Mouse (Mus musculus) liver, embryonic 11.5 days (tissue): Measurements from ENCODE around the gene Tle6. TPM values are rescaled to one million over a fixed set of nuclear protein-coding genes. Genes with fewer than 3 reads are reported as not detected.

Experiments used
- ATAC-seq: fragments of 200-750 bp; cut with Nextera tagmentation; replicated peaks from 2 replicates; pipeline ENCODE4 v1.8.0; 2017; ENCODE audit warnings: moderate number of reproducible peaks, mild to moderate bottlenecking, moderate TSS enrichment, moderate library complexity; ENCODE audit not compliant: low FRiP score
- DNase-seq: peaks from one replicate; pipeline ENCODE4 v3.0.0-alpha.2; 2017; ENCODE audit warnings: low spot score
- H3K27ac ChIP-seq: fragments of 300-500 bp; sonication (generic); 2 replicates; pipeline ENCODE4 v1.5.1; 2014; ENCODE audit warnings: mild to moderate bottlenecking, low read depth, low read length, control low read depth
- H3K27me3 ChIP-seq: fragments of 300-500 bp; sonication (generic); replicated peaks from 2 replicates; pipeline ENCODE4 v1.6.1; 2014; ENCODE audit warnings: low read length, mixed read lengths; ENCODE audit not compliant: control insufficient read depth, insufficient read depth
- H3K36me3 ChIP-seq: fragments of 300-500 bp; sonication (generic); 2 replicates; pipeline ENCODE4 v1.6.1; 2014; ENCODE audit warnings: mild to moderate bottlenecking, low read length, moderate library complexity, mixed read lengths; ENCODE audit not compliant: control insufficient read depth, insufficient read depth
- H3K4me1 ChIP-seq: fragments of 300-500 bp; sonication (generic); replicated peaks from 2 replicates; pipeline ENCODE4 v1.6.1; 2014; ENCODE audit warnings: low read length, mixed read lengths; ENCODE audit not compliant: control insufficient read depth, insufficient read depth
- H3K4me2 ChIP-seq: fragments of 300-500 bp; sonication (generic); 2 replicates; pipeline ENCODE4 v1.6.1; 2014; ENCODE audit warnings: mild to moderate bottlenecking, control low read depth, moderate library complexity
- H3K4me3 ChIP-seq: fragments of 300-500 bp; sonication (generic); 2 replicates; pipeline ENCODE4 v1.5.1; 2014; ENCODE audit warnings: low read depth, low read length, control low read depth
- H3K9ac ChIP-seq: fragments of 300-500 bp; sonication (generic); 2 replicates; pipeline ENCODE4 v1.6.1; 2014; ENCODE audit warnings: low read depth, low read length, control low read depth
- H3K9me3 ChIP-seq: fragments of 300-500 bp; sonication (generic); 2 replicates; pipeline ENCODE4 v1.6.1; 2016; ENCODE audit warnings: low read length, inconsistent platforms, mixed read lengths; ENCODE audit not compliant: control insufficient read depth
- WGBS: fragments of 180-500 bp; shearing (Covaris S2); extraction: QIAGEN DNeasy Blood & Tissue Kit; methylation state at CpG from one replicate; pipeline ENCODE4 v1.1.7; 2014; 5-methylcytosine and 5-hydroxymethylcytosine counted together
- polyA plus RNA-seq: library from polyadenylated mRNA; unstranded; fragments of >200 nt; fragmentation: Nextera tagmentation; extraction: Ambion mirVana; gene quantifications from 2 replicates; pipeline ENCODE4 v1.2.1, GENCODE M21; 2014

Gene Tle6
- polyA plus RNA-seq, 1 experiment from 2014 or later, result 16.7 TPM

DNA sequence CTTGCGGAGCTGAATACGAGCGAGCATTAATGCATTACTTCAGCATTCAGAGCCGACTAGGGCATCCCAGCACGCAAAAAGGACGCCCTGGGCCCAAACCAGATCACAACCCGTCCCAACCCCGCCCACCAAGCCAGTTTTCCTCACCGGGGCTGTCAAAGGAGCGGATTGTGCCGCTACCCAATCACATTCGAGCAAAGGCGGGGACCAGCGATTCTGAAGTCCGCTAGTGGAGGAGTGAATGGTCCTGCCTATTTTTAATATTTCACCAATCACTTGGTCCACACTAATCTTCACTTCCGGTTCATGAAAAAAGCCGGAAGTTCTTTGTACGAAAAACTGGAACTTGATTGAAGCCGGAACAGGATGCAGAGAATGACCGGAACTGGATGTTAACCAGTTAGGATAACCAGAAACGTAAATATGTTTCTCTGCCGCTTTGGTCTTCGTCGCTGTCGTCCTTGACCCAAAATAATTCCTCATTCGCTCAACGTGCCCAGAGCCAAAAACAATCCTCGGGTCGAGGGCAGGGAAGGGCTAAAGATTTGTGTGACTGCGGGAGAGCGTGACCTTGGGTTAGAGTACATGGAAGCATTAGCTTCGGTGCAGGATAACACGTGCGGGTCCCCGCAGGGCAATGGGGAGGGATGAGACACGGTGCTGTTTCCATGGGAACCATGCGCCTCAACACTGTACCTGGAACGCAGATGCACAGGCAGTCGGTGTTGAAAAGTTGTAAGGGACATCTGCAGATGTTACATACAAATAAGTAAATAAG is 5.3 kb upstream of the Tle6 start, which contains the start of gene BC025920:
TSS of gene BC025920 (plus strand) at position 297 of the 778 bp plus-strand sequence.
- H3K4me1 ChIP-seq, result peaks cover 15% of the 10 kb centered on the region
- peak within 1 kb of the TSS; percentile 79 for H3K4me2 ChIP-seq
- H3K27ac ChIP-seq, result peak within 1 kb of the TSS; percentile 90
- no peaks in the 10 kb centered on the region; the same call in 1 of the 2 replicates for H3K36me3 ChIP-seq
- peak; percentile 87 for ATAC-seq
- H3K9ac ChIP-seq, result peak within 1 kb of the TSS; percentile 57
- no peaks in the 10 kb centered on the region for H3K27me3 ChIP-seq
- peak; percentile 88 for DNase-seq
- no peaks in the 10 kb centered on the region for H3K9me3 ChIP-seq
- H3K4me3 ChIP-seq, result peak within 1 kb of the TSS; percentile 55
- 1% methylated on average over 39 of the region's 39 CpGs for WGBS

DNA sequence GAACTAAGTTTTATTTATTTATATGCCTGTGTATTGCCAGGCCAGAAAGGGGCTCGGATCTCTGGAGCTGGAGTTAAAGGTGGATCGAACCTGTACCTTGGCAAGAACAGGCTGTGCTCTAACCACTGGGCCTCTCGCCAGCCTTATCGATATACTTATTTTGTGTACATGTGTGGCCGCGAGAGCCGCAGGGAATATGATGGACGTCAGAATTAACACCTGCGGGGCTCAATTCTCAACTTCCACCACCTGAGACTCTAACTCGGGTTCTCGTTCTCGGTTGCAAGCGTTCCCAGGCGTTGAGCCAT is 4.7 kb upstream of the Tle6 start:
- Histone ChIP-seq H3K4me2 (peak overlapping the region; percentile 79), H3K9me3 (no peaks in the 10 kb centered on the region), H3K4me3 (peak overlapping the region; percentile 46), H3K4me1 (peaks cover 18% of the 10 kb centered on the region), H3K9ac (peak overlapping the region; percentile 56), H3K27me3 (no peaks in the 10 kb centered on the region), H3K27ac (peak overlapping the region; percentile 90), H3K36me3 (no peaks in the 10 kb centered on the region; the same call in 1 of the 2 replicates)
- ATAC-seq (0 out of 2 replicates have a peak, but pooled peaks have one; percentile 5), DNase-seq (no peak)
- WGBS, result 5% methylated on average over 14 of the region's 14 CpGs

DNA sequence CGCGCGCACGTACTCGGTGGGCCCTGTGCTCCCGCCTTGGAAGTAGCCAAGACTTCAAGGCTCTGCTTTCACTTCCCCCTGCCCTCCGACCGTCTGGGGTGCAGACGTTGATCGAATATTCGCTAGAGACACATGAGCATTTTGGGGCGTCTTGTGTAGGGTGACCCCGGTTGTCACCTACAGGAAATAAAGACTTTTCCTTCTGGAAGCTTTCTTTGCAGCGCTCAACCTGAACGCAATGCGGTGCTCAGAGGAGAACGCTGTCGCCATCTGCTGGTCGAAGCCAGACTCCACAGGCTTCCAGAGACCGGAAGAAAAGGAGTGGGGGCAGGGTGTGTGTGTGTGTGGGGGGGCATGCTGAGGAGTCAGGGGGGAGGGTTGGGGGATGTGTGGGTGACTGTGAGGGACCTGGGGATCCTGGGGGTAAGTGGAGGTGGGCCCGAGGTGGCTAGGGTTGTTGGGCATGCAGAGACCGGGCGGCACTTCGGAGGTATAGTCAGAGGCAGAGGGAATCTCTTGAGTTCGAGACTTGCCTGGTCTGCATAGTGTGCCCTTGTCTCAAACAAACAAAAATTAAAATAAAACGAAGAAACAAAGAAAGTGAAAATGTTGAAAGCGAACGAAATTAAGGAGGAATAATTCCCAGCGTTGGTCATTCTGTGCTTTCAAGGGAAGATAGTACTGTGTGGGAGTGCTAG is 4.2 kb upstream of the Tle6 start:
- DNase-seq (peak; percentile 80), ATAC-seq (peak; percentile 42)
- peaks cover 23% of the 10 kb centered on the region for H3K4me1 ChIP-seq
- H3K27me3 ChIP-seq, result no peaks in the 10 kb centered on the region
- no peaks in the 10 kb centered on the region; the same call in 1 of the 2 replicates for H3K36me3 ChIP-seq
- peak overlapping the region; percentile 56 for H3K9ac ChIP-seq
- WGBS, result 15% methylated on average over 29 of the region's 29 CpGs
- peak overlapping the region; percentile 90 for H3K27ac ChIP-seq
- H3K4me3 ChIP-seq, result peak overlapping the region; percentile 46
- H3K9me3 ChIP-seq, result no peaks in the 10 kb centered on the region
- peak overlapping the region; percentile 79 for H3K4me2 ChIP-seq

DNA sequence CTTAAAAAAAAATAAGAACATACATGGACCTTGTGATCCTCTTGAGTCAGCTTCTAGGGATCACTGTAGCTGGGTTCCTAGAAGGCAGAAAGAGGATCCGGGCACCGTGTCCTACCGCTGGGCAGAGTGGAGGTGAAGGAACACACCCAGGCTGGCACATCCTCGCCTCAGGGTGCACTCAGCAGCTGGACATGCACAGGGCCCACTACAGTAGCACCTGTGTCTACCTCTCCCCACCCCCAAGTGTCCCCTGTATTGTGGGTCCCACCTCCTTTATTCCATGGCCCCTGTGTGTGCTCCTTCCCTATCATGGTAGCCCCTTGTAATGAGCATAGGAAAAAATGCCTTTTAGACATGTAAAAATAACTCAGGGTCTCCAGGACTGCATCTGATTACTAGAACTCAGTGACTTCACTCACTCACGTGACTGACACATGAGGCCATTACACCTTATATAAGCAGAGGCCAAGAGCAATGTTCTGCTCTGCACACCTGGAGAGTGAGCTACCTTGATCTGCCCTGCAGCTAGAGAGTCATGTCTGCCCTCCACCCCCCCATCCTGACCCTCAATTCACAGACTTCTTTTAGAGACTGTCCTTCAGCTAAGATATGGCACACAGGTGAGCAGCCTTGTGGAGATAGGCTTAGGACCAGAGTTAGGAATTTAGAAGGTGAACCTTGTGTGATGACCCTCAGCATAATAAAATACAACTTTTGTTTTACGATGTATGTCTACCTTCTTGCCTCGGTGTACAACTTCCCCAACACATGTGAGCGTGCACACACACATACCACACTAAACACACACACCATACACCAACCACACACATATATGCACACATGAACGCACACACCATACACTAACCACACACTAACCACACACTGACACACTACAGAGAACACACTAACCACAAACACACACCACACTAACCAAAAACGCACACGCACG is 3.4 kb upstream of the Tle6 start:
- peak overlapping the region; percentile 46; the same call in 1 of the 2 replicates for H3K4me3 ChIP-seq
- H3K36me3 ChIP-seq, result no peaks in the 10 kb centered on the region; the same call in 1 of the 2 replicates
- DNase-seq (no peak), ATAC-seq (no peak)
- H3K27me3 ChIP-seq, result no peaks in the 10 kb centered on the region
- no peak overlapping the region; the same call in 1 of the 2 replicates for H3K27ac ChIP-seq
- H3K4me1 ChIP-seq, result peaks cover 26% of the 10 kb centered on the region
- H3K4me2 ChIP-seq, result peak overlapping the region; percentile 79
- no peaks in the 10 kb centered on the region for H3K9me3 ChIP-seq
- WGBS, result 70% methylated on average over 12 of the region's 12 CpGs
- 0 out of 2 replicates have a peak overlapping the region, but pooled peaks have one; percentile 42 for H3K9ac ChIP-seq

DNA sequence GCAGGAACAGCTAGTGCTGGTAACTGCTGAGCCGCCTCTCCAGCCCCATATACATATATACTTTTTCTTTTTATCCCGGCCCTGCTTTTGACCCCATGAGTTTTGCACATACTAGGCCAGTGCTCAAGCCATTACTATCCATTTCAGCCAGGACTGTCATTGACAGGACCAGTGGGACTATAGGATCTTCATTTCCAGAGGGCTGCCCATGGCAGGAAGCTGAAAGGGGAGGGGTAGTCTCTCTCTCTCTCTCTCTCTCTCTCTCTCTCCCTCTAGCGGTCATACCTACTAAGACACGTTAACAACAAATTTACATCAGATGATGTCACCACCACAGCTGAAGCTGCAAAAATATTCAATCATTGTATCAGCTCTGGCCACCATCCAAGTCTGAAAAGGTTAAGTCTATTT is 1.9 kb upstream of the Tle6 start:
- peaks cover 32% of the 10 kb centered on the region for H3K4me1 ChIP-seq
- no peak overlapping the region for H3K4me2 ChIP-seq
- no peaks in the 10 kb centered on the region for H3K36me3 ChIP-seq
- H3K4me3 ChIP-seq, result no peak overlapping the region
- 0 out of 2 replicates have a peak, but pooled peaks cover 6% of the 10 kb centered on the region for H3K27me3 ChIP-seq
- DNase-seq (peak; percentile 59), ATAC-seq (no peak)
- H3K27ac ChIP-seq, result no peak overlapping the region
- H3K9ac ChIP-seq, result no peak overlapping the region
- H3K9me3 ChIP-seq, result no peaks in the 10 kb centered on the region
- WGBS, result 24% methylated on average over 4 of the region's 4 CpGs

DNA sequence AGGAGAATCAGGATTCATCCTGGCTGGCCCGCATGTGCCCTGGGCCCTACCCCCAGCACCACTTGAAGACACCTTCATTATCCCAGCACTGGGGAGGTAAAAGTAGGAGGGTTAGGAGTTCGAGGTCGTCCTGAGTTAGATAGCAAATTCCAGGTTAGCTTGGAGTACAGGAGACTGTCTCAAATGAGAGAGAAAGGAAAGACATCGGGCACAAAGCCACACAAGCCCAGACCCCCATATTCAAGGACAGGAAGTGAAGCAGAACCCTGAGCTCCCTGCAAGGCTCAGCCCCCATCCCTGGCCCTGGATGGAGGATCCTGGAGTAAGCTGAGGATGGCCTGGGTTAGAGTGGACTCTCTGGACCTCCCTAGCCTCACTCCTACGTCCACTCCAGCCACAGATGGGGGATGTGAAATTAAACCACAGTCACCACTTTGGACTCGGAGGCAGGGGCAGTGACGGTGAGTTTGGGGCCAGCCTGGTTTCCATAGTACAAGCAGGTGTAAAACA is 578 bp upstream of the Tle6 start:
- H3K36me3 ChIP-seq, result no peaks in the 10 kb centered on the region
- no peaks in the 10 kb centered on the region for H3K9me3 ChIP-seq
- H3K4me1 ChIP-seq, result peaks cover 38% of the 10 kb centered on the region
- H3K27me3 ChIP-seq, result peaks cover 10% of the 10 kb centered on the region
- no peak for DNase-seq
- H3K4me2 ChIP-seq, result peak overlapping the region; percentile 73
- H3K9ac ChIP-seq, result peak overlapping the region; percentile 28; the same call in 1 of the 2 replicates
- ATAC-seq, result no peak
- peak overlapping the region; percentile 39; the same call in 1 of the 2 replicates for H3K27ac ChIP-seq
- 27% methylated on average over 7 of the region's 7 CpGs for WGBS
- peak overlapping the region; percentile 30; the same call in 1 of the 2 replicates for H3K4me3 ChIP-seq

DNA sequence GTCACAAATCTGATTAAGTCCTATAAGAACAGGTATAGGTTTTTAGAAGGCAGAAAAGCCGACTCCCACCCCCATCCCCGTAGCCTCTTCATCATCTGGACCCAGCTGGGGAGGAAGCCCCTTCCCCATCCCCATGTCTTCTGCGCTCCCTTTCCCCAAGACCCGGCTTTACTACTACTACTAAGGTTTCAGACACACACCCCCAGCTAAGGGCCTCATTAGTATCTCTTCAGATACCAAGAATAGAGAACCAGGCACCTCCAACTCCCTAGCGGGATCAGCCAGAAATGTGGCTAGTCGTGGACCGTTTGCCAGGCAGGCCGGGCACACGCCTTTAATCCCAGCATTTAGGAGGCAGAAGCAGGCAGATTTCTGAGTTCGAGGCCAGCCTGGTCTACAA is 777 bp downstream of the Tle6 start:
- Histone ChIP-seq H3K27me3 (peaks cover 21% of the 10 kb centered on the region), H3K4me2 (peak overlapping the region; percentile 73; the same call in 1 of the 2 replicates), H3K9ac (no peak overlapping the region), H3K4me3 (no peak overlapping the region), H3K4me1 (peaks cover 45% of the 10 kb centered on the region), H3K9me3 (no peaks in the 10 kb centered on the region), H3K36me3 (no peaks in the 10 kb centered on the region), H3K27ac (0 out of 2 replicates have a peak overlapping the region, but pooled peaks have one; percentile 56)
- ATAC-seq (no peak), DNase-seq (no peak)
- 42% methylated on average over 10 of the region's 10 CpGs for WGBS

DNA sequence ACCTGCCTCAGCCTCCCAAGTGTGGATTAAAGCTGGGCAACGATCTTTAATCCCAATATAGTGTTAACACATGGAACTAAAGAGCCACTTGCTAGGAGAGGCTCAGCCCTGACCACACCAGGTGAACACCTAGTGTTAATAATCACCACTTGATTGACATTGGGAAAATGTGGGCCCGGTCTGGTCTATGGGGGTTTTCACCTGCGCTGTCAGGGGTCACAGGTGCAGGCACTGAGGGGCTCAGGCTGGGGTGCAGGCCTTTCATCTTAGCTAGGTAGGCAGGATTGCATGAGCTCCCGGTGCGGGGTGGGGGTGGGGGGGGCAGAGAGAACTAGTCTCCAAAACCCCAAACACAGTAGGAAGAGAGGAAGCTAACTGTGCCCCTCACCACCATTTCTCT is 1.2 kb downstream of the Tle6 start:
- Histone ChIP-seq H3K4me2 (no peak overlapping the region), H3K4me1 (peaks cover 41% of the 10 kb centered on the region), H3K27ac (no peak overlapping the region), H3K36me3 (no peaks in the 10 kb centered on the region), H3K4me3 (no peak overlapping the region), H3K27me3 (peaks cover 24% of the 10 kb centered on the region), H3K9ac (no peak overlapping the region), H3K9me3 (no peaks in the 10 kb centered on the region)
- WGBS, result 66% methylated on average over 5 of the region's 5 CpGs
- ATAC-seq (no peak), DNase-seq (no peak)
